Mouse (Mus musculus): ENCODE measurements around the gene Lyrm4. TPM values are rescaled to one million over a fixed set of nuclear protein-coding genes. Genes with fewer than 3 reads are reported as not detected.

Gene Lyrm4
- total RNA-seq, 1 experiment = 7.5 TPM

GRCm38 (mm10) chr13:36096684-36097383, 20.5 kb downstream of the Lyrm4 start:
- DNase-seq (ENCODE audit: low read depth, low spot score) = no peak
- H3K27ac ChIP-seq (ENCODE audit: insufficient read depth, low read depth, low read length, poor library complexity, severe bottlenecking) = no peak overlapping the region
- H3K4me3 ChIP-seq (ENCODE audit: insufficient read depth in 1 of 2, low read depth in 1 of 2, low read length in 2 of 2, poor library complexity in 1 of 2, severe bottlenecking in 1 of 2) = no peak overlapping the region
- no peak overlapping the region for H3K9ac ChIP-seq (ENCODE audit: insufficient read depth, low read depth, low read length, poor library complexity, severe bottlenecking)
- in situ Hi-C loops (cut with MboI; ENCODE audit: low sequenced_read_pairs in 2 of 2, unreplicated experiment in 2 of 2) = no loop called here
- no peak for TF ChIP-seq ZNF384 (IDR thresholded peaks at IDR 0.05; ENCODE audit: low read depth, low read length)
- no peak for TF ChIP-seq MAFK (IDR thresholded peaks at IDR 0.05; ENCODE audit: insufficient read depth, low read depth, low read length)
- TF ChIP-seq HCFC1 (IDR thresholded peaks at IDR 0.05; ENCODE audit: borderline replicate concordance, insufficient read depth, low read length) = no peak
- TF ChIP-seq ZC3H11A (IDR thresholded peaks at IDR 0.05; ENCODE audit: borderline replicate concordance, low read depth, low read length) = no peak
- TF ChIP-seq CHD2 (IDR thresholded peaks at IDR 0.05; ENCODE audit: low read depth, low read length) = no peak
- no peaks in the 10 kb centered on the region for H3K9me3 ChIP-seq (ENCODE audit: control insufficient read depth, insufficient read depth, low read depth, low read length)
- no peaks in the 10 kb centered on the region for H3K4me1 ChIP-seq (ENCODE audit: control insufficient read depth in 2 of 2, insufficient read depth in 2 of 2, low read length in 2 of 2, poor library complexity in 1 of 2)
- H3K36me3 ChIP-seq (ENCODE audit: control insufficient read depth, insufficient read depth, low read length, poor library complexity, severe bottlenecking) = no peaks in the 10 kb centered on the region; the same call in 1 of the 2 replicates

- DNase-seq (ENCODE audit: low read depth, low spot score) = no peak
- TF ChIP-seq MAFK (IDR thresholded peaks at IDR 0.05; ENCODE audit: insufficient read depth, low read depth, low read length) (no peak), ZC3H11A (IDR thresholded peaks at IDR 0.05; ENCODE audit: borderline replicate concordance, low read depth, low read length) (no peak), HCFC1 (IDR thresholded peaks at IDR 0.05; ENCODE audit: borderline replicate concordance, insufficient read depth, low read length) (no peak), CHD2 (IDR thresholded peaks at IDR 0.05; ENCODE audit: low read depth, low read length) (no peak), ZNF384 (IDR thresholded peaks at IDR 0.05; ENCODE audit: low read depth, low read length) (no peak)
- Histone ChIP-seq H3K27ac (ENCODE audit: insufficient read depth, low read depth, low read length, poor library complexity, severe bottlenecking) (no peak overlapping the region), H3K36me3 (ENCODE audit: control insufficient read depth, insufficient read depth, low read length, poor library complexity, severe bottlenecking) (peaks cover 2% of the 10 kb centered on the region), H3K9me3 (ENCODE audit: control insufficient read depth, insufficient read depth, low read depth, low read length) (no peaks in the 10 kb centered on the region), H3K4me1 (ENCODE audit: control insufficient read depth in 2 of 2, insufficient read depth in 2 of 2, low read length in 2 of 2, poor library complexity in 1 of 2) (no peaks in the 10 kb centered on the region), H3K9ac (ENCODE audit: insufficient read depth, low read depth, low read length, poor library complexity, severe bottlenecking) (no peak overlapping the region), H3K4me3 (ENCODE audit: insufficient read depth in 1 of 2, low read depth in 1 of 2, low read length in 2 of 2, poor library complexity in 1 of 2, severe bottlenecking in 1 of 2) (no peak overlapping the region)
- in situ Hi-C loops (cut with MboI; ENCODE audit: low sequenced_read_pairs in 2 of 2, unreplicated experiment in 2 of 2) = no loop called here
These were observed 29.2 kb downstream of the Lyrm4 start for GRCm38 (mm10) chr13:36088168-36088567.

GRCm38 (mm10) chr13:36087427-36087826, 29.9 kb downstream of the Lyrm4 start:
- Histone ChIP-seq H3K9me3 (ENCODE audit: control insufficient read depth, insufficient read depth, low read depth, low read length) (no peaks in the 10 kb centered on the region), H3K4me3 (ENCODE audit: insufficient read depth in 1 of 2, low read depth in 1 of 2, low read length in 2 of 2, poor library complexity in 1 of 2, severe bottlenecking in 1 of 2) (no peak overlapping the region), H3K36me3 (ENCODE audit: control insufficient read depth, insufficient read depth, low read length, poor library complexity, severe bottlenecking) (peaks cover 2% of the 10 kb centered on the region), H3K4me1 (ENCODE audit: control insufficient read depth in 2 of 2, insufficient read depth in 2 of 2, low read length in 2 of 2, poor library complexity in 1 of 2) (no peaks in the 10 kb centered on the region), H3K9ac (ENCODE audit: insufficient read depth, low read depth, low read length, poor library complexity, severe bottlenecking) (no peak overlapping the region), H3K27ac (ENCODE audit: insufficient read depth, low read depth, low read length, poor library complexity, severe bottlenecking) (no peak overlapping the region)
- no peak for TF ChIP-seq HCFC1 (IDR thresholded peaks at IDR 0.05; ENCODE audit: borderline replicate concordance, insufficient read depth, low read length)
- no peak for TF ChIP-seq CHD2 (IDR thresholded peaks at IDR 0.05; ENCODE audit: low read depth, low read length)
- TF ChIP-seq MAFK (IDR thresholded peaks at IDR 0.05; ENCODE audit: insufficient read depth, low read depth, low read length) = no peak
- TF ChIP-seq ZC3H11A (IDR thresholded peaks at IDR 0.05; ENCODE audit: borderline replicate concordance, low read depth, low read length) = no peak
- no peak for TF ChIP-seq ZNF384 (IDR thresholded peaks at IDR 0.05; ENCODE audit: low read depth, low read length)
- in situ Hi-C loops (cut with MboI; ENCODE audit: low sequenced_read_pairs in 2 of 2, unreplicated experiment in 2 of 2) = no loop called here
- no peak for DNase-seq (ENCODE audit: low read depth, low spot score)

- Histone ChIP-seq H3K9me3 (ENCODE audit: control insufficient read depth, insufficient read depth, low read depth, low read length) (no peaks in the 10 kb centered on the region), H3K4me1 (ENCODE audit: control insufficient read depth in 2 of 2, insufficient read depth in 2 of 2, low read length in 2 of 2, poor library complexity in 1 of 2) (no peaks in the 10 kb centered on the region), H3K9ac (ENCODE audit: insufficient read depth, low read depth, low read length, poor library complexity, severe bottlenecking) (no peak overlapping the region), H3K27ac (ENCODE audit: insufficient read depth, low read depth, low read length, poor library complexity, severe bottlenecking) (no peak overlapping the region), H3K36me3 (ENCODE audit: control insufficient read depth, insufficient read depth, low read length, poor library complexity, severe bottlenecking) (peaks cover 2% of the 10 kb centered on the region), H3K4me3 (ENCODE audit: insufficient read depth in 1 of 2, low read depth in 1 of 2, low read length in 2 of 2, poor library complexity in 1 of 2, severe bottlenecking in 1 of 2) (no peak overlapping the region)
- no peak for DNase-seq (ENCODE audit: low read depth, low spot score)
- TF ChIP-seq CHD2 (IDR thresholded peaks at IDR 0.05; ENCODE audit: low read depth, low read length) (no peak), ZNF384 (IDR thresholded peaks at IDR 0.05; ENCODE audit: low read depth, low read length) (no peak), MAFK (IDR thresholded peaks at IDR 0.05; ENCODE audit: insufficient read depth, low read depth, low read length) (no peak)
- in situ Hi-C loops (cut with MboI; ENCODE audit: low sequenced_read_pairs in 2 of 2, unreplicated experiment in 2 of 2) = no loop called here
These were observed 30.5 kb downstream of the Lyrm4 start for GRCm38 (mm10) chr13:36086608-36087391.
